Mouse (Mus musculus): ENCODE data around the gene Ptpn14. TPM values are rescaled to one million over a fixed set of nuclear protein-coding genes. Genes with fewer than 3 reads are reported as not detected.

The Ptpn14 gene
- polyA plus RNA-seq, 1 experiment, result 17.8 TPM

DNA sequence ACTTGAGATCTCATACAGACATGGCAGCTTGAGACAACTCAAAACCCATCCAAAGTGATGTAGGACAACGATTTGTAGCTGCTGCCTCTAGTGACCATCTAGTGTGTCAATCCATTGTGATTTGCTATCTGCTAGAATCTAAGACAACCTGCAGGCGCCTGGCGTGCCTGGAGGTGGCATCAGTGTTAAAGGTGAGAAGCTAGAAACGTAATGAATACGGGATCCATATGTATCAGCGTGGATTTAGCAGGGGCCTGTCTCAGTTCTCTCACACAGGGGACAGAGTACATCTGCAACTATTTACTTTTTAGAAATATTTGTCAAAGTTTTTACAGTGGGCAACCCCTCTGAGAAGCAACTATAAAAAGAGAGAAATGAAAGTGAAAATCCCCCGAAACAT is 24.9 kb upstream of the Ptpn14 start:
- Histone ChIP-seq H3K4me1 (replicated peaks; ENCODE audit: control insufficient read depth, insufficient read depth, low read length) (peaks cover 3% of the 10 kb centered on the region), H3K27ac (ENCODE audit: control insufficient read depth, insufficient read depth, low read length) (no peak overlapping the region), H3K36me3 (ENCODE audit: control insufficient read depth, insufficient read depth, low read length) (no peaks in the 10 kb centered on the region), H3K27me3 (ENCODE audit: control insufficient read depth, insufficient read depth, low read length) (no peaks in the 10 kb centered on the region), H3K4me3 (ENCODE audit: control insufficient read depth, insufficient read depth, low read length) (no peak overlapping the region)
- 40% methylated on average over 7 of the region's 7 CpGs for WGBS
- TF ChIP-seq CTCF (IDR thresholded peaks at IDR 0.05; ENCODE audit: borderline replicate concordance, control insufficient read depth, extremely low read depth, insufficient read depth, low read length, poor library complexity) (no peak), POLR2A (IDR thresholded peaks at IDR 0.05; ENCODE audit: control insufficient read depth, extremely low read depth, insufficient read depth, low read length, poor library complexity) (no peak)
- peak; percentile 65 for DNase-seq

DNA sequence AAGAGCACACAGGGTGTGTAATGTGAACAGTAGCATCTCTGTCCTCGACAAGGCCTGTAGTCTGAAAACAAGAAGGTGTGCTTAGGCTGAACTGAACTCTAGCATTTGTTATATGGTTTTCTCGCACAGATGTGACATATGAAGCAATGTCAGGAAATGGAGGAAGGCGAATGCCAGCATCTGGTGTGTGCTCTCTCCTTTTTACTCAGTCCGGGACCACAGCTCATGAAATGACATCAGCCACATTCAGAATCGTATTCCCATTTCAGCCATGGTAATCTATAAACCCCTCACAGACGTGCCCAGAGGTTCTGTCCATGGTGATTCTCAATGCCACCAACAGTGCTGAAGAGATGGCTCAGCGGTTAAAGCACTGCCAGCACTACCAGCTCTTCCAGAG is 24.5 kb upstream of the Ptpn14 start:
- no peak for TF ChIP-seq POLR2A (IDR thresholded peaks at IDR 0.05; ENCODE audit: control insufficient read depth, extremely low read depth, insufficient read depth, low read length, poor library complexity)
- TF ChIP-seq CTCF (IDR thresholded peaks at IDR 0.05; ENCODE audit: borderline replicate concordance, control insufficient read depth, extremely low read depth, insufficient read depth, low read length, poor library complexity), result no peak
- H3K27me3 ChIP-seq (ENCODE audit: control insufficient read depth, insufficient read depth, low read length), result no peaks in the 10 kb centered on the region
- 58% methylated on average over 7 of the region's 7 CpGs for WGBS

GRCm38 (mm10) chr1:189706040-189706645 is 21.9 kb upstream of the Ptpn14 start:
- no peaks in the 10 kb centered on the region for H3K27me3 ChIP-seq (ENCODE audit: control insufficient read depth, insufficient read depth, low read length)
- WGBS, result 81% methylated on average over 12 of the region's 12 CpGs
- no peak overlapping the region for H3K4me3 ChIP-seq (ENCODE audit: control insufficient read depth, insufficient read depth, low read length)
- peaks cover 8% of the 10 kb centered on the region for H3K4me1 ChIP-seq (replicated peaks; ENCODE audit: control insufficient read depth, insufficient read depth, low read length)
- no peak overlapping the region for H3K27ac ChIP-seq (ENCODE audit: control insufficient read depth, insufficient read depth, low read length)
- no peak for DNase-seq
- TF ChIP-seq CTCF (IDR thresholded peaks at IDR 0.05; ENCODE audit: borderline replicate concordance, control insufficient read depth, extremely low read depth, insufficient read depth, low read length, poor library complexity), result no peak
- no peak for TF ChIP-seq POLR2A (IDR thresholded peaks at IDR 0.05; ENCODE audit: control insufficient read depth, extremely low read depth, insufficient read depth, low read length, poor library complexity)
- H3K36me3 ChIP-seq (ENCODE audit: control insufficient read depth, insufficient read depth, low read length), result no peaks in the 10 kb centered on the region

More for the DNA sequence above, 24.5 kb upstream of the Ptpn14 start:
- H3K4me1 ChIP-seq (replicated peaks; ENCODE audit: control insufficient read depth, insufficient read depth, low read length), result peaks cover 4% of the 10 kb centered on the region
- no peaks in the 10 kb centered on the region for H3K36me3 ChIP-seq (ENCODE audit: control insufficient read depth, insufficient read depth, low read length)
- H3K4me3 ChIP-seq (ENCODE audit: control insufficient read depth, insufficient read depth, low read length), result no peak overlapping the region
- DNase-seq, result no peak
- no peak overlapping the region for H3K27ac ChIP-seq (ENCODE audit: control insufficient read depth, insufficient read depth, low read length)

DNA sequence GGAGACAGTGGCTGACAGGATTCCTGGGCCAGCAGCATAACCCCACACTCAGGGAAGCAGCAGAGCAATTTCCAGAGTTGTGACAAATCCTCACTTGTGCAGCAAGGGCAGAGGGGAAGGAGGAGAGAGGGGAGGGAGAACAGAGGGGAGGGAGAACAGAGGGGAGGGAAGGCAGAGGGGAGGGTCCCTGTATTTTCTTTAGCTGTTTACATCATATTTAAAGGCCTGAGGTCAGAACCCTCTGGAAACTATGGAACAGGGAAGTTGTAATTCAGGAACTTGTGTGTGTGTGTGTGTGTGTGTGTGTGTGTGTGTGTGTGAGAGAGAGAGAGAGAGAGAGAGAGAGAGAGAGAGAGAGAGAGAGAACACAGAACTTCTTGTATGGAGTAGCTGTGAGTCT is 21.1 kb upstream of the Ptpn14 start:
- H3K36me3 ChIP-seq (ENCODE audit: control insufficient read depth, insufficient read depth, low read length), result no peaks in the 10 kb centered on the region

GRCm38 (mm10) chr1:189707419-189707818 is 20.6 kb upstream of the Ptpn14 start:
- DNase-seq, result no peak
- H3K4me3 ChIP-seq (ENCODE audit: control insufficient read depth, insufficient read depth, low read length), result no peak overlapping the region
- 74% methylated on average over 5 of the region's 5 CpGs for WGBS
- no peak overlapping the region for H3K27ac ChIP-seq (ENCODE audit: control insufficient read depth, insufficient read depth, low read length)
- peaks cover 8% of the 10 kb centered on the region for H3K4me1 ChIP-seq (replicated peaks; ENCODE audit: control insufficient read depth, insufficient read depth, low read length)
- H3K36me3 ChIP-seq (ENCODE audit: control insufficient read depth, insufficient read depth, low read length), result no peaks in the 10 kb centered on the region
- TF ChIP-seq POLR2A (IDR thresholded peaks at IDR 0.05; ENCODE audit: control insufficient read depth, extremely low read depth, insufficient read depth, low read length, poor library complexity) (no peak), CTCF (IDR thresholded peaks at IDR 0.05; ENCODE audit: borderline replicate concordance, control insufficient read depth, extremely low read depth, insufficient read depth, low read length, poor library complexity) (no peak)
- H3K27me3 ChIP-seq (ENCODE audit: control insufficient read depth, insufficient read depth, low read length), result no peaks in the 10 kb centered on the region

More for the DNA sequence above, 21.1 kb upstream of the Ptpn14 start:
- Histone ChIP-seq H3K4me1 (replicated peaks; ENCODE audit: control insufficient read depth, insufficient read depth, low read length) (peaks cover 8% of the 10 kb centered on the region), H3K4me3 (ENCODE audit: control insufficient read depth, insufficient read depth, low read length) (no peak overlapping the region), H3K27ac (ENCODE audit: control insufficient read depth, insufficient read depth, low read length) (no peak overlapping the region), H3K27me3 (ENCODE audit: control insufficient read depth, insufficient read depth, low read length) (no peaks in the 10 kb centered on the region)
- TF ChIP-seq POLR2A (IDR thresholded peaks at IDR 0.05; ENCODE audit: control insufficient read depth, extremely low read depth, insufficient read depth, low read length, poor library complexity) (no peak), CTCF (IDR thresholded peaks at IDR 0.05; ENCODE audit: borderline replicate concordance, control insufficient read depth, extremely low read depth, insufficient read depth, low read length, poor library complexity) (no peak)
- no peak for DNase-seq

- Histone ChIP-seq H3K4me1 (replicated peaks; ENCODE audit: control insufficient read depth, insufficient read depth, low read length) (peaks cover 5% of the 10 kb centered on the region; the same call in 1 of the 2 replicates), H3K36me3 (ENCODE audit: control insufficient read depth, insufficient read depth, low read length) (no peaks in the 10 kb centered on the region), H3K27me3 (ENCODE audit: control insufficient read depth, insufficient read depth, low read length) (no peaks in the 10 kb centered on the region), H3K4me3 (ENCODE audit: control insufficient read depth, insufficient read depth, low read length) (no peak overlapping the region), H3K27ac (ENCODE audit: control insufficient read depth, insufficient read depth, low read length) (no peak overlapping the region)
- WGBS, result 94% methylated on average over 8 of the region's 8 CpGs
- TF ChIP-seq POLR2A (IDR thresholded peaks at IDR 0.05; ENCODE audit: control insufficient read depth, extremely low read depth, insufficient read depth, low read length, poor library complexity) (no peak), CTCF (IDR thresholded peaks at IDR 0.05; ENCODE audit: borderline replicate concordance, control insufficient read depth, extremely low read depth, insufficient read depth, low read length, poor library complexity) (no peak)
- no peak for DNase-seq
These were observed 19.1 kb upstream of the Ptpn14 start for GRCm38 (mm10) chr1:189709001-189709400.

Data from thymus, adult 2 months (tissue).